Mouse (Mus musculus): ENCODE data around the gene Hadha.
A peak's percentile ranks its signal among the peaks of the same experiment; 100 is the strongest.

DNA sequence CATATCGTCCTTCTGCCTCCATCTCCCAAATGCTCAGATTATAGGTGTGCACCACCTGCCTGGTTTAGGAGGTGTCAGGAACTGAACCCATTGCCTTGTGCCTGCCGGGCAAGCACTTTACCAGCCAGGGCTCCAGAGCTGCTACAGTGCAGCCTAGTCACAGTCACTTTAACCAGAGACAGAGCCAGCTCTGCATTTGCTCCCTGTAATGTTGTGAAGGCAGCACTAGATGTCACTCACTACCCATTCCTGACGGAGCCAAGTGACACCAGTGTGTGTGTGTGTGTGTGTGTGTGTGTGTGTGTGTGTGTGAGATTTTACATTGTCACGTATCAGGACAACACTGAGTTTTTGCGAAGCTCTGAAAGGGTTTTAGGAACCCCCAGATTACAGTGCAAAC, 46.6 kb upstream of the Hadha start:
- TF ChIP-seq POLR2A (IDR thresholded peaks at IDR 0.05; ENCODE audit: control insufficient read depth, low read depth, low read length) (no peak), CTCF (IDR thresholded peaks at IDR 0.05; ENCODE audit: control insufficient read depth, insufficient read depth, insufficient replicate concordance, low read depth, low read length) (peak; percentile 11; the same call in 1 of the 2 replicates)
